Mouse (Mus musculus) stomach, postnatal 0 days (tissue): ENCODE data around the gene Cacna1h.

Experiments
- CTCF ChIP-seq: IDR thresholded peaks from 2 replicates; pipeline ENCODE4 v1.5.1; 2016; ENCODE audit warnings: antibody characterized with exemption, low read depth, mild to moderate bottlenecking, moderate library complexity
- EP300 ChIP-seq: optimal IDR thresholded peaks from 2 replicates; pipeline ENCODE3; 2016; ENCODE audit warnings: antibody characterized with exemption

DNA sequence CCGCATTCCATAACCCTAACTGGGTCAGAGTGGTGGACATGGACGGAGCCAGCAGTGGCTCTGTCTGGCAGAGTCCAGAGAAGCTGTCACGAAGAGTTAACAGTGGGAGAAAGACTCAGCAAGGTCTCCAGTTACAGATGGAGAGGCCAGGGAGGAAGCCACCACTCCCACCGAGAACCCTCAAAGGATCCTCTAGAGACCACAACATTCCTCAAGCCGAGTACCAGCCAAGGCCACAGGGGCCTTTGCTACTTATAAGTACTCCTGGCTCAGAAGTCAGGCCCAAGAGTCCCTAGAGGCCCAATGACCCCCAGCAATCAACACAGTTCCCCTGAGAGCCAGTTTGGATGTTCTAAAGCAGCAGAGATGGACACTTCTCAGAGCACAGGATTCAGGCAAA, 4.3 kb downstream of the Cacna1h start:
- no peak for TF ChIP-seq CTCF
- TF ChIP-seq EP300: no peak
